Mouse (Mus musculus) kidney, postnatal 10 days (tissue): ENCODE data around the gene Plcxd2.

ENCODE experiments used
- DNase-seq: peaks from one replicate; pipeline ENCODE4 v3.0.0; 2021; ENCODE audit warnings: mixed read lengths

Gene Plcxd2

DNA sequence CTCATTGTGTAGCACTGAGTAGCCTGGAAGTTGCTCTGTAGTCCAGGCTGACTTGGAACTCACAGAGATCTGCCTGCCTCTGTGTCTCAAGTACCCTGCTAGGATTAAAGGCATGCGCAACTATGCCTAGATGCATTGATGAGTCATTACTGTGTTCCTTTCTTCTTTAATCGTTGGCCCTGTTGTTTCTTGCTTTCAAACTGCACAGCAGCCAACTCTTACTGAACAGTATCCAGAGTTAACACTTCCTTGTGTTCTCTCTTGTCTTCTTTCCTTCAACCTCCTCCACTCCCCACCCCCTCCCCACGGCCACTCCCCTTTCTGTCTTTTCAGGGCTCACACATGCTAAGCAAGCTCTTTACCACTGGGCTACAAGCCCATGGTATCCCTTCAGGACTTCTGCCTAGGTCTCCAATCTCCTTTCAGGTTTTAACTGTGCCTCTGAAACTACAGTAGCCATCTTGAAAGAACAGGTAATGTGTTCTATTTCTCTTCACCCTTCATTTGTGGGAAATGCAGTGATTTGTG is 74.0 kb downstream of the Plcxd2 start:
- DNase-seq, result no peak

DNA sequence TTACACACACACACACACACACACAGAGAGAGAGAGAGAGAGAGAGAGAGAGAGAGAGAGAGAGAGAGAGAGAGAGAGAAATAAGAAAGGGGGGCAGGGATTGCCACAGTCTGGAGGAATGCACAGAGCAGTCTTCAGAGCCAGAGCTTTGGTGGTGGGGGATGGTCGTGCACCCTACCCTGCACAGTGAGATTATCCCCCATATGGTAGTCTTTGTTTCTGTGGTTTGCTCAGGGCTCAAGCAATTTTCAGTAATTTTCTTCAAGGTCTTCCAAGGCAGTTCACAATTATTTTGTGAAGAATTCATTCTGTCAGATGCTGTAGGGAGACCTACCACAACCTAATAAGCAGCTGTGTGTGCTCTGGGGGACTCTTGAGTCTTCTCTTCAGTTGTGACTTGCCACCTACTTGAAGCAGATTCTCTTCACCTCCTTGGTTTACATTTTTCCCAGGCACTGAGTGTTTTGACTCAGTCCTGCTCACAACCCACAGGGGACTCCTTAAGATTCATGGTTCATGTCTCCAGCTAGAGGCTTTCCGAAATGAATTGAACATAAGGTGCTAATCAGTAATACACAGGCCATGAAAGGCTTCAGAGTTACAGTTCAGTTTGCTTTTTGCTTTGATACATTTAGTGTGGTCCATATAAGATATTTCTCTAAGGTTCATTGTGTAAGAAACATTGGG is 75.2 kb downstream of the Plcxd2 start:
- DNase-seq, result no peak

DNA sequence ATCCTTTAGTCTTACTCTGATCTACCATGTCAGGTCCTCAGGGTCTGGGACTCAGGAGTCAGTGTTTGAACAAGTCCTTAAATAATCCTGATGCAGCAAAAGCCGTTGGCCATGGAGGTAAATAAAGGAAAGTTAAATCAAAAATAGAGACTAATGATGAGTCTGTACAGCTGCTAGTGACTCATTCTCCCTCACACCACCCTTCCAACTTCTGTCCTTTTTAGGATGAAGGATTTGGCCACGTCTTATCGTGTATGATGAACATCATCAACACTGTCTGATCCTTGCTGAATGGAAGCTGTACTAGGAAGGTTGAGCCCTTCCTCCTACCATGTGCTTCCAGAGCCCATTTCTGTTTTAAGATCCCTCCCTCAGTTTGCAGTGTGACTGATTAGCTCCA is 79.7 kb downstream of the Plcxd2 start:
- no peak for DNase-seq

DNA sequence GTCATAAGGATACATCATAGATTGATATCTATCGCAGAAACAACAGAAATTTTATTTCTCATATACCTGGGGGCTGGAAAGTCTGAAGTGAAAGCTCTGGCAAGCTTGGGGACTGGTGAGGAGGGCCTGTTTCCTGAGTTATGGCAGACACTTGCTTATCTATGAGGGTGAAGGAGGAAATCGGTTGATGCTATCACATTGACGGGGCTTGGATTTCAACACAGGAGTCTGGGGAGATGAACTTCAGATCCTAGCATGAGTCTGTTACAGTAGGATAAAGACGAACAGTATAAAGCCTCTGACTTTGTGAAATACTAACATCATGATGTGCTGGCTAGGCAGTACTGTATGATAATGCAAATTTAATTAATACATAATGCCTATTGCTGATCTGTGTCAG is 81.9 kb downstream of the Plcxd2 start:
- no peak for DNase-seq

DNA sequence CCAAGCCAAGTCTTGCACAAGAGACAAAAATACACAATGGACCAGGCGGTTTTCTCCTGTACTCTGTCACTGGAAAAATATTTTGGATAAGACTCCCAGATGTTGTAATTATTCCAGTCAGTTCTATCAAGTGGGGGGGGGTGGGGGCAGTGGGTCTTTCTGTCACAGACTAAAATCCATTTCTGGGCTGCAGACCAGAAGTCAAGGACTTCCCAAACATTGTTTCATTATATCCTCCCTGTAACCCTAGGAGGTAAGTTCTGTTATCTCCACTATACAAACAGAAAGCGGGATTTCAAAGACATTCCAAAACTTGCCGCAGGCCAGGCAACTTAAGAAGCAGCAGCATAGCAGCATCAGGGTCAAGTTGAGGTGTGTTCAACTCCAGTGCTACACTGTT is 82.4 kb downstream of the Plcxd2 start:
- no peak for DNase-seq

DNA sequence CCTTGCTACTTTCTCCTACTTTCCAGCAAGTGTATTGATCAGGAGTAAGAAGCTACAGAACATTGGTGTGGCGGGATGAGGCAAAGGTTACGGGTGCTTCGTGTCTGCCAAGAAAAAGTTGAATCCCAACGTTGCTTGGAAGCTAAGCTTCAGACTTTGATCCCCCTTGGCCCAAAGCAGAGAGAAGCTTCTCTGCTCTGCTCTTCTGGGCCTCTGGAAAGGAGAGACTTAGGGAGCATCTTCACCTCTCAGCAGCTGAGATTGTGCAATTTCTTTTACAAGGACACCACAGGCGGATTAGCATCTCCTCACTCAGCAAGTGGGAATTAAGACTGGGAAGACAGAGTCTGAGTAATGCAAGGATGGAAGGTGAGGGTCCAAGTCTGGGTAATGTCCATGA is 83.1 kb downstream of the Plcxd2 start:
- DNase-seq, result no peak

DNA sequence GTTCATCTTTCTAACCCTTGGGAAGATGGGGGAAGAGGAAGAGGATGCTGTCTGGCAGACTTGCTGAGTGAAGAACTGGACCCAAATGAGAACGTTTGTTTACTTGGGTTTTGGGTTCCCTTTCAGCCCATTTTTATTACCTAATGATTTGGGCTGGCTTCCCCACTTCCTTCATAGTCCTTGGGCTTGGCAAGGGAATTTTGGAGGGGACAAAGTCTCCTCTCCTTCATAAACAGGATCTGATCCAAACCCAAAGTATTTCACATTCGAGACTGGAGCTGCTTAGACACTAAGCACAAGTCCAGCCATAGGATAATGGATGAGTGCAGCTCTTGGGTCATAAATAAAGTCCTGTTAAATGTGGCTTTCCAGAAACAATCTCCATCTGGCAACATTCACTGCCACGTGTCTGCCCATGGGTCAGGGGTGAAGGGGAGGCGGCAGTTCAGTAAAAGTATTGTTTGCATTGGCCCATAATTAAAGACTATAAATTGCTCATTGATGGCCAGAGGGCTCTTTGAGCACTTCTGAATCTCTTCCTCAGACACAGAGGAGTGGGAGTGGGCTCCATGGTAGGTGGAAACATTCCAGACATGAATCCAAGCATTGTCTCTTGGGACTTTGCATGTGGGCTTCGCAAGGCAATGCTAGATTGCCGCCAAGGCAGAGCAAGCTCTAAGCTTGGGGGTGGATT is 86.1 kb downstream of the Plcxd2 start:
- peak; percentile 60 for DNase-seq

DNA sequence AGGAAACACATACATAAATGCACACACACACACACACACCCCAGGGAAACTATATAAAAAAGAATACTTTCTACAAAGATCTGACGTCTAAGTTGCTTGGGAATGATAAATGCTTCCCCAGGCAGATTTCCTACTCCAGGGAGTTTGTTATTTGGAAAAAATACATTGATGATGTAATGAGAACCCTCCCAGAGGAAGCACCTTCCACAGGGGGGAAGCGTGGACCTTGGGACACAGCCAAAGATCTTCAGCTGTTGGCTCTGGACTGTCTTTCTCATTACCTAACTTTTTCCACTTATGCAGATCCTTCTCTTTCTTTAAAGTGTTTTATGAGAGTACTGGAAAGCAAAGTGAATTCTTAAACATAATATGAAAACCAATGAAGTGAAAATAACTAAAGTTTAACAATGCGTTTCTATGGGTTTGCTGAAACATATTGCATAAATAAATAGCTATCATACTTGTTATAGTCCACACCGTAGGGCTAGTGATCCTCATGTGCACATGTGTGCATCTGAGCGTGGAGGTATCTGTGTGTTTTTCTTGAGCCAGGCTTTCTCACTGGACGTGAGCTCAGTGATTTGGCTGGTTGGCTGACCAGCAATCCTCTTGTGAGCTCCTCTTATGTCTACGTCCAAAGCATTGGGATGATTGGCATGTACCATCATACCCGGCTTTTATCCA is 87.3 kb downstream of the Plcxd2 start:
- peak; percentile 76 for DNase-seq

DNA sequence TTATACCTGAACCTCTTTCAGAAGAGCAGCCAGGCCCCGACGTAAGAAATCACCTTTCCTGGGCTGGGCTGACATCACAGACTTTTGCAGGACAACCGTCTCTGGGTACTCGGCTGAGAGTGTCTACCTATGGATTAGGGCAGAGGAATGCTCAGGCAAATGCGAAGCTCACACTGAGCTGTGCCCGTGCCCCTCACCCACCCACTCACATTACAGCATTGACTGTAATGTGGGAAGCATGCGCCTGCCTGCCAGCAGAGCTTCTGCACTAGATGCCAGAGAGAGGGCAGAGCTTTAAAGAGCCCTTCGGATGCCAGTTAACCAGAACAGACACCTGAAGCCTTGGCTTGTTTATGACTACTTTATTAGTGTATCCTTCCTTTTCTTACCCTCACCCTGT is 90.4 kb downstream of the Plcxd2 start:
- DNase-seq, result no peak
